Comparison of ENCODE assay signal across 21 mouse cellular contexts in genomic region chr14:105658316-105658715, GRCm38 (mm10).
A peak's percentile ranks its signal among the peaks of the same experiment; 100 is the strongest.
DNase-seq lines count a peak whose midpoint lies in the region; ATAC-seq and TF ChIP-seq lines count a peak whose summit lies in the region.
"Had no signal": no experiment of that assay in that cellular context is flagged by ENCODE, and none has a peak within 500 bp of the region (broad histone marks: within the 10 kb centered on the region; RNA-seq: fewer than 3 reads in every experiment).

No protein-coding gene starts in this region.

- no peaks in the 10 kb centered on the region for H3K27me3 ChIP-seq in midbrain, embryonic 15.5 days (replicated peaks)
- H3K27me3 ChIP-seq: embryonic facial prominence, embryonic 13.5 days; forebrain, embryonic 12.5 days; heart, embryonic 15.5 days; hindbrain, embryonic 13.5 days had no signal

- 90% methylated on average over 2 of the region's 2 CpGs for WGBS in midbrain, embryonic 15.5 days

- no peaks in the 10 kb centered on the region for H3K36me3 ChIP-seq in midbrain, embryonic 15.5 days (replicated peaks)
- H3K36me3 ChIP-seq: embryonic facial prominence, embryonic 13.5 days; forebrain, embryonic 12.5 days; heart, embryonic 15.5 days; hindbrain, embryonic 13.5 days had no signal

- peak overlapping the region; percentile 76 for H3K27ac ChIP-seq in left cerebral cortex, adult 2 months
- no peak overlapping the region for H3K27ac ChIP-seq in midbrain, embryonic 15.5 days
- H3K27ac ChIP-seq: embryonic facial prominence, embryonic 13.5 days; forebrain, embryonic 12.5 days; heart, adult 2 months; heart, embryonic 15.5 days; hindbrain, embryonic 13.5 days; hindbrain, postnatal 0 days had no signal

- H3K9me3 ChIP-seq in midbrain, embryonic 15.5 days, result no peaks in the 10 kb centered on the region
- H3K9me3 ChIP-seq: forebrain, embryonic 12.5 days; heart, embryonic 15.5 days; hindbrain, embryonic 13.5 days had no signal

- intact Hi-C loops in left cerebral cortex, adult 2 months (cut with DNase I), result loop anchor here (1.0 kb wide), 1 partner anchor 60 kb away; no protein-coding TSS in a partner anchor

- no peak for TF ChIP-seq CTCF in left cerebral cortex, adult 2 months (IDR thresholded peaks at IDR 0.05)

- no peak for DNase-seq in frontal cortex, postnatal 14 days (ENCODE audit: low spot score in 2 of 2)
- DNase-seq in right cerebral cortex, adult 18-20 months, result peak; percentile 69
- DNase-seq in right cerebral cortex, postnatal 14 days, result no peak
- DNase-seq in left cerebral cortex, adult 2 months (ENCODE audit: extremely low spot score in 1 of 2, low spot score in 2 of 2), result no peak
- DNase-seq in B cell, adult 2 months, result no peak
- DNase-seq: adrenal gland, postnatal 10 days; cerebellum, adult 11-12 months; cerebellum, adult 9-10 months; cerebellum, postnatal 25 days; gastrocnemius, postnatal 10 days; heart, adult 2 months; heart, postnatal 14 days had no signal

- no peak overlapping the region for H3K4me2 ChIP-seq in midbrain, embryonic 15.5 days
- H3K4me2 ChIP-seq: embryonic facial prominence, embryonic 13.5 days; forebrain, embryonic 12.5 days; heart, embryonic 11.5 days; heart, embryonic 15.5 days; hindbrain, embryonic 13.5 days had no signal

- ATAC-seq in frontal cortex, adult (ENCODE audit: low TSS enrichment), result peak; percentile 96
- no peak for ATAC-seq in midbrain, embryonic 15.5 days (replicated peaks)
- ATAC-seq: forebrain, embryonic 16.5 days; hindbrain, postnatal 0 days had no signal

- no peak overlapping the region for H3K4me3 ChIP-seq in left cerebral cortex, adult 2 months
- no peak overlapping the region for H3K4me3 ChIP-seq in midbrain, embryonic 15.5 days
- H3K4me3 ChIP-seq: embryonic facial prominence, embryonic 13.5 days; forebrain, embryonic 12.5 days; heart, adult 2 months; heart, embryonic 15.5 days; hindbrain, embryonic 13.5 days had no signal

- H3K4me1 ChIP-seq in midbrain, embryonic 15.5 days, result no peaks in the 10 kb centered on the region
- H3K4me1 ChIP-seq: heart, embryonic 15.5 days; hindbrain, embryonic 13.5 days had no signal

- no peak overlapping the region for H3K9ac ChIP-seq in midbrain, embryonic 15.5 days
- H3K9ac ChIP-seq: embryonic facial prominence, embryonic 13.5 days; forebrain, embryonic 12.5 days; heart, embryonic 15.5 days; hindbrain, embryonic 13.5 days had no signal
